8 mouse cellular contexts compared by ENCODE assay signal in genomic region chr5:93043688-93044583, GRCm38 (mm10). TPM values are rescaled to one million over a fixed set of nuclear protein-coding genes. Genes with fewer than 3 reads are reported as not detected.
DNase-seq lines count a peak whose midpoint lies in the region; ATAC-seq and TF ChIP-seq lines count a peak whose summit lies in the region.

No protein-coding gene starts in this region.

- no peaks in the 10 kb centered on the region for H3K36me3 ChIP-seq in hindbrain, embryonic 15.5 days
- H3K36me3 ChIP-seq in liver, embryonic 14.5 days (replicated peaks; ENCODE audit: control insufficient read depth, insufficient read depth, low read depth): no peaks in the 10 kb centered on the region
- H3K36me3 ChIP-seq in stomach, embryonic 15.5 days: no peaks in the 10 kb centered on the region

- no peaks in the 10 kb centered on the region for H3K9me3 ChIP-seq in hindbrain, embryonic 15.5 days
- no peaks in the 10 kb centered on the region for H3K9me3 ChIP-seq in liver, embryonic 14.5 days (ENCODE audit: control insufficient read depth, low read length)
- no peaks in the 10 kb centered on the region for H3K9me3 ChIP-seq in stomach, embryonic 15.5 days

- H3K4me2 ChIP-seq in hindbrain, embryonic 15.5 days: peak overlapping the region; percentile 92
- peak overlapping the region; percentile 45 for H3K4me2 ChIP-seq in liver, embryonic 14.5 days (ENCODE audit: low read depth)
- H3K4me2 ChIP-seq in stomach, embryonic 15.5 days: peak overlapping the region; percentile 95

- H3K4me3 ChIP-seq in hindbrain, embryonic 15.5 days: peak overlapping the region; percentile 48
- H3K4me3 ChIP-seq in liver, embryonic 14.5 days (ENCODE audit: insufficient read depth in 1 of 2, low read depth in 2 of 2, low read length in 2 of 2): peak overlapping the region in 1 of 2 experiments; percentile 20; a peak in 3 of 4 replicates
- H3K4me3 ChIP-seq in stomach, embryonic 15.5 days (replicated peaks): peak overlapping the region; percentile 56

- no peak for TF ChIP-seq EP300 in liver, embryonic 14.5 days (IDR thresholded peaks at IDR 0.05; ENCODE audit: low read depth)

- H3K27me3 ChIP-seq in hindbrain, embryonic 15.5 days: peaks cover 67% of the 10 kb centered on the region
- H3K27me3 ChIP-seq in liver, embryonic 14.5 days (ENCODE audit: control insufficient read depth, insufficient read depth, low read length): peaks cover 39% of the 10 kb centered on the region
- H3K27me3 ChIP-seq in stomach, embryonic 15.5 days (replicated peaks): peaks cover 36% of the 10 kb centered on the region

- ATAC-seq in hindbrain, embryonic 15.5 days (ENCODE audit: low FRiP score, low read depth): no peak
- no peak for ATAC-seq in liver, embryonic 14.5 days (ENCODE audit: insufficient read depth)
- ATAC-seq in stomach, embryonic 15.5 days (ENCODE audit: insufficient read depth, low FRiP score, low read depth): peak; percentile 4; the same call in 1 of the 2 replicates

- no peak overlapping the region for H3K27ac ChIP-seq in hindbrain, embryonic 15.5 days (replicated peaks)
- H3K27ac ChIP-seq in liver, embryonic 14.5 days: no peak overlapping the region
- no peak overlapping the region for H3K27ac ChIP-seq in stomach, embryonic 15.5 days

- peaks cover 22% of the 10 kb centered on the region for H3K4me1 ChIP-seq in hindbrain, embryonic 15.5 days (replicated peaks)
- H3K4me1 ChIP-seq in liver, embryonic 14.5 days (replicated peaks; ENCODE audit: control insufficient read depth in 2 of 2, insufficient read depth in 2 of 2, low read length in 1 of 2): no peaks in the 10 kb centered on the region; a peak in 1 of 4 replicates
- H3K4me1 ChIP-seq in stomach, embryonic 15.5 days: peaks cover 26% of the 10 kb centered on the region

- H3K9ac ChIP-seq in hindbrain, embryonic 15.5 days: peak overlapping the region; percentile 31; the same call in 1 of the 2 replicates
- H3K9ac ChIP-seq in liver, embryonic 14.5 days (replicated peaks): no peak overlapping the region
- H3K9ac ChIP-seq in stomach, embryonic 15.5 days: peak overlapping the region; percentile 26; the same call in 1 of the 2 replicates

- 2% methylated on average over 69 of the region's 69 CpGs for whole genome bisulfite sequencing in hindbrain, embryonic 15.5 days
- 4% methylated on average over 64 of the region's 69 CpGs for WGBS in liver, embryonic 14.5 days (ENCODE audit: insufficient replicate concordance)
- 3% methylated on average over 69 of the region's 69 CpGs for WGBS in stomach, embryonic 15.5 days

- DNase-seq in kidney, adult 18-20 months: peak; percentile 64
- DNase-seq in kidney, adult 11 months: no peak
- DNase-seq in cerebellum, postnatal 25 days: peak; percentile 62 to 69
- no peak for DNase-seq in liver, embryonic 14.5 days (ENCODE audit: low read depth in 3 of 3, low spot score in 3 of 3)
- no peak for DNase-seq in adrenal gland, adult 18-20 months (ENCODE audit: low spot score in 2 of 2)
- DNase-seq in spleen, postnatal 36 days (ENCODE audit: low spot score in 2 of 2): no peak

- TF ChIP-seq CTCF in liver, embryonic 14.5 days (IDR thresholded peaks at IDR 0.05; ENCODE audit: low read depth): no peak

RNA-seq across cellular contexts. Expression of gene Sowahb, which starts 0.9 kb away (rescaled TPM):
- 0.07 TPM in 1 of 2 replicates, not detected in the other for polyA plus RNA-seq in hindbrain, embryonic 15.5 days (2015; fragmentation: Nextera tagmentation; extraction: Ambion mirVana)
- 0.50 and 0.64 TPM in 2 replicates for polyA plus RNA-seq in liver, embryonic 14.5 days (2012; rRNA removed)
- polyA plus RNA-seq in liver, embryonic 14.5 days (2014; fragmentation: Nextera tagmentation; extraction: Ambion mirVana): 0.83 and 0.85 TPM in 2 replicates
- polyA plus RNA-seq in stomach, embryonic 15.5 days (2015; fragmentation: Nextera tagmentation; extraction: Ambion mirVana): 1.8 and 3.0 TPM in 2 replicates
- total RNA-seq in adrenal gland, adult 18-20 months (2021): under 1 TPM; 0.06 to 0.13 TPM

RNA-seq across cellular contexts. Expression of gene Sept11, which starts 49.3 kb away (rescaled TPM):
- polyA plus RNA-seq in hindbrain, embryonic 15.5 days (2015; fragmentation: Nextera tagmentation; extraction: Ambion mirVana): 148 and 151 TPM in 2 replicates
- polyA plus RNA-seq in liver, embryonic 14.5 days (2012; rRNA removed): 11.1 and 13.8 TPM in 2 replicates
- 18.6 and 21.4 TPM in 2 replicates for polyA plus RNA-seq in liver, embryonic 14.5 days (2014; fragmentation: Nextera tagmentation; extraction: Ambion mirVana)
- polyA plus RNA-seq in stomach, embryonic 15.5 days (2015; fragmentation: Nextera tagmentation; extraction: Ambion mirVana): 141 and 160 TPM in 2 replicates
- total RNA-seq in adrenal gland, adult 18-20 months (2021): 10 to 100 TPM; 31.9 to 41.2 TPM

Comparison
In these comparisons a context has a peak if more than half of its experiments do, and no peak if none do; other contexts are left out.
1. DNase-seq: peak in kidney, adult 18-20 months (single experiment) and cerebellum, postnatal 25 days (2 of 2); none in kidney, adult 11 months (single experiment), liver, embryonic 14.5 days (0 of 3), adrenal gland, adult 18-20 months (0 of 2) and spleen, postnatal 36 days (0 of 2).
2. H3K4me2 ChIP-seq: peak in every context shown above with its lines; median percentile 95 in stomach, embryonic 15.5 days; 92 in hindbrain, embryonic 15.5 days; 45 in liver, embryonic 14.5 days.